ENCODE assay signal across 12 mouse cellular contexts in genomic region chr2:105224987-105225375, GRCm38 (mm10). TPM values are rescaled to one million over a fixed set of nuclear protein-coding genes. Genes with fewer than 3 reads are reported as not detected.
A peak's percentile ranks its signal among the peaks of the same experiment; 100 is the strongest.
DNase-seq lines count a peak whose midpoint lies in the region; ATAC-seq and TF ChIP-seq lines count a peak whose summit lies in the region.
"Had no signal": no experiment of that assay in that cellular context is flagged by ENCODE, and none has a peak within 500 bp of the region (broad histone marks: within the 10 kb centered on the region; RNA-seq: fewer than 3 reads in every experiment).

No protein-coding gene starts in this region.

- TF ChIP-seq POLR2A in limb, embryonic 14.5 days (IDR thresholded peaks at IDR 0.05; ENCODE audit: borderline replicate concordance, extremely low read depth, insufficient read depth, insufficient read length) = no peak

- no peak for ATAC-seq in forebrain, embryonic 12.5 days (ENCODE audit: low FRiP score)
- ATAC-seq in forebrain, embryonic 14.5 days = no peak
- ATAC-seq in kidney, embryonic 15.5 days (replicated peaks; ENCODE audit: low FRiP score) = no peak
- ATAC-seq in limb, embryonic 14.5 days (ENCODE audit: low FRiP score, low read depth) = no peak

- no peak for DNase-seq in forebrain, embryonic 14.5 days (ENCODE audit: low spot score)
- DNase-seq in kidney, postnatal 4 days = no peak
- no peak for DNase-seq in embryonic facial prominence, embryonic 10.5 days (ENCODE audit: low spot score)
- DNase-seq in limb, embryonic 14.5 days (ENCODE audit: low spot score) = no peak
- DNase-seq in spleen, postnatal 14 days (ENCODE audit: low spot score in 2 of 2) = no peak
- DNase-seq in right cerebral cortex, adult 2 months (ENCODE audit: low spot score in 2 of 2) = no peak
- DNase-seq: adrenal gland, adult 8-10 months; left cerebral cortex, postnatal 4 days had no signal

- H3K27ac ChIP-seq in forebrain, embryonic 12.5 days = no peak overlapping the region
- H3K27ac ChIP-seq in forebrain, embryonic 14.5 days (ENCODE audit: low read depth, low read length) = no peak overlapping the region
- H3K27ac ChIP-seq in kidney, embryonic 15.5 days = no peak overlapping the region
- H3K27ac ChIP-seq in embryonic facial prominence, embryonic 10.5 days (replicated peaks) = no peak overlapping the region
- no peak overlapping the region for H3K27ac ChIP-seq in limb, embryonic 14.5 days (replicated peaks; ENCODE audit: low read depth, low read length)
- H3K27ac ChIP-seq: hindbrain, embryonic 13.5 days; layer of hippocampus, adult 2 months had no signal

- no peaks in the 10 kb centered on the region for H3K9me3 ChIP-seq in forebrain, embryonic 12.5 days
- no peaks in the 10 kb centered on the region for H3K9me3 ChIP-seq in forebrain, embryonic 14.5 days (replicated peaks; ENCODE audit: control insufficient read depth, low read length)
- H3K9me3 ChIP-seq in kidney, embryonic 15.5 days (replicated peaks) = no peaks in the 10 kb centered on the region
- H3K9me3 ChIP-seq in embryonic facial prominence, embryonic 10.5 days = no peaks in the 10 kb centered on the region
- H3K9me3 ChIP-seq in limb, embryonic 14.5 days (ENCODE audit: control insufficient read depth, low read length) = no peaks in the 10 kb centered on the region
- H3K9me3 ChIP-seq: hindbrain, embryonic 13.5 days had no signal

- H3K4me1 ChIP-seq in forebrain, embryonic 12.5 days = peaks cover 10% of the 10 kb centered on the region
- peaks cover 3% of the 10 kb centered on the region; the same call in 1 of the 2 replicates for H3K4me1 ChIP-seq in forebrain, embryonic 14.5 days (ENCODE audit: control insufficient read depth, insufficient read depth, low read length)
- H3K4me1 ChIP-seq in kidney, embryonic 15.5 days = peaks cover 51% of the 10 kb centered on the region
- peaks cover 25% of the 10 kb centered on the region for H3K4me1 ChIP-seq in embryonic facial prominence, embryonic 10.5 days
- H3K4me1 ChIP-seq in limb, embryonic 14.5 days (ENCODE audit: control insufficient read depth, insufficient read depth, low read length) = peaks cover 28% of the 10 kb centered on the region

- no peak overlapping the region for H3K4me3 ChIP-seq in forebrain, embryonic 12.5 days (replicated peaks)
- H3K4me3 ChIP-seq in forebrain, embryonic 14.5 days (ENCODE audit: low read depth, low read length) = no peak overlapping the region
- H3K4me3 ChIP-seq in kidney, embryonic 15.5 days (replicated peaks) = peak overlapping the region; percentile 44; the same call in 1 of the 2 replicates
- H3K4me3 ChIP-seq in embryonic facial prominence, embryonic 10.5 days = peak overlapping the region; percentile 66
- peak overlapping the region; percentile 36; the same call in 1 of the 2 replicates for H3K4me3 ChIP-seq in limb, embryonic 14.5 days (replicated peaks; ENCODE audit: low read length)
- H3K4me3 ChIP-seq: layer of hippocampus, adult 2 months had no signal

- H3K36me3 ChIP-seq in forebrain, embryonic 12.5 days (replicated peaks) = no peaks in the 10 kb centered on the region
- H3K36me3 ChIP-seq in forebrain, embryonic 14.5 days (ENCODE audit: control insufficient read depth, insufficient read depth, low read length) = no peaks in the 10 kb centered on the region
- H3K36me3 ChIP-seq in kidney, embryonic 15.5 days = no peaks in the 10 kb centered on the region
- no peaks in the 10 kb centered on the region for H3K36me3 ChIP-seq in embryonic facial prominence, embryonic 10.5 days (replicated peaks)
- H3K36me3 ChIP-seq in limb, embryonic 14.5 days (ENCODE audit: control insufficient read depth, insufficient read depth, low read length) = no peaks in the 10 kb centered on the region
- H3K36me3 ChIP-seq: hindbrain, embryonic 13.5 days had no signal

- WGBS in forebrain, embryonic 12.5 days = 51% methylated on average over 3 of the region's 3 CpGs
- 62% methylated on average over 3 of the region's 3 CpGs for WGBS in forebrain, embryonic 14.5 days
- 46% methylated on average over 3 of the region's 3 CpGs for WGBS in kidney, embryonic 15.5 days
- WGBS in embryonic facial prominence, embryonic 10.5 days = 58% methylated on average over 3 of the region's 3 CpGs
- WGBS in limb, embryonic 14.5 days = 19% methylated on average over 3 of the region's 3 CpGs

- peaks cover 45% of the 10 kb centered on the region for H3K27me3 ChIP-seq in forebrain, embryonic 12.5 days
- H3K27me3 ChIP-seq in forebrain, embryonic 14.5 days (replicated peaks; ENCODE audit: control insufficient read depth, insufficient read depth, low read length) = peaks cover 9% of the 10 kb centered on the region
- H3K27me3 ChIP-seq in kidney, embryonic 15.5 days = peaks cover 9% of the 10 kb centered on the region; the same call in 1 of the 2 replicates
- peaks cover 38% of the 10 kb centered on the region for H3K27me3 ChIP-seq in embryonic facial prominence, embryonic 10.5 days (replicated peaks; ENCODE audit: low read depth, poor library complexity, severe bottlenecking)
- 0 out of 2 replicates have a peak, but pooled peaks cover 6% of the 10 kb centered on the region for H3K27me3 ChIP-seq in limb, embryonic 14.5 days (ENCODE audit: control insufficient read depth, insufficient read depth, low read length)

- H3K9ac ChIP-seq in forebrain, embryonic 12.5 days = no peak overlapping the region
- H3K9ac ChIP-seq in forebrain, embryonic 14.5 days (ENCODE audit: low read length) = no peak overlapping the region
- no peak overlapping the region for H3K9ac ChIP-seq in kidney, embryonic 15.5 days
- no peak overlapping the region for H3K9ac ChIP-seq in limb, embryonic 14.5 days (ENCODE audit: low read depth, low read length, severe bottlenecking)

- H3K4me2 ChIP-seq in forebrain, embryonic 12.5 days = peak overlapping the region; percentile 67; the same call in 1 of the 2 replicates
- no peak overlapping the region for H3K4me2 ChIP-seq in forebrain, embryonic 14.5 days (ENCODE audit: low read length)
- peak overlapping the region; percentile 80 for H3K4me2 ChIP-seq in kidney, embryonic 15.5 days
- peak overlapping the region; percentile 71 for H3K4me2 ChIP-seq in limb, embryonic 14.5 days (replicated peaks; ENCODE audit: low read depth, low read length, severe bottlenecking)

RNA-seq across cellular contexts. Expression of gene Them7, which starts 0.9 kb away (rescaled TPM):
- polyA plus RNA-seq in forebrain, embryonic 12.5 days (2016; fragmentation: Nextera tagmentation; extraction: Ambion mirVana) = not detected in 2 replicates
- not detected in 2 replicates for polyA plus RNA-seq in forebrain, embryonic 14.5 days (2014; fragmentation: Nextera tagmentation; extraction: Ambion mirVana)
- polyA plus RNA-seq in kidney, embryonic 15.5 days (2015; fragmentation: Nextera tagmentation; extraction: Ambion mirVana) = 2.1 and 3.0 TPM in 2 replicates
- 0.37 and 0.57 TPM in 2 replicates for polyA plus RNA-seq in embryonic facial prominence, embryonic 10.5 days (2016; fragmentation: Nextera tagmentation; extraction: Ambion mirVana)
- polyA plus RNA-seq in limb, embryonic 14.5 days (2012; rRNA removed) = 0.51 and 0.63 TPM in 2 replicates
- polyA plus RNA-seq in limb, embryonic 14.5 days (2014; fragmentation: Nextera tagmentation; extraction: Ambion mirVana) = 0.94 and 1.1 TPM in 2 replicates

Comparison
In these comparisons a context has a peak if more than half of its experiments do, and no peak if none do; other contexts are left out.
1. H3K4me3 ChIP-seq: peak in kidney, embryonic 15.5 days (single experiment), embryonic facial prominence, embryonic 10.5 days (single experiment) and limb, embryonic 14.5 days (single experiment); none in forebrain, embryonic 12.5 days (single experiment) and forebrain, embryonic 14.5 days (single experiment).